Mouse (Mus musculus) right cerebral cortex, postnatal 10 days (tissue): Measurements from ENCODE around the gene Phykpl.
A peak's percentile ranks its signal among the peaks of the same experiment; 100 is the strongest.
"Not testable (repeated sequence)": the region's sequence is repeated elsewhere in the genome, so short reads cannot be mapped to it uniquely, and the experiment has no call there.

Experiments
- DNase-seq, 2 experiments: peaks; one replicate each; pipeline ENCODE4 v3.0.0; 2021; ENCODE audit warnings: low spot score in 2 of 2

Gene Phykpl

GRCm38 (mm10) chr11:51617693-51618092 is 33.1 kb downstream of the Phykpl start:
- peak; percentile 71 to 79 for DNase-seq

GRCm38 (mm10) chr11:51618894-51619408 is 34.4 kb downstream of the Phykpl start:
- no peak for DNase-seq

- DNase-seq = peak; percentile 94 to 97
Measured at GRCm38 (mm10) chr11:51619409-51620060, 35.0 kb downstream of the Phykpl start, which contains the start of gene Nhp2. Gene Nhp2, plus strand, starts transcription at chr11:51619735.

- no peak for DNase-seq
Measured at GRCm38 (mm10) chr11:51620084-51620483, 35.5 kb downstream of the Phykpl start.

- no peak for DNase-seq
Measured at GRCm38 (mm10) chr11:51621776-51622175, 37.2 kb downstream of the Phykpl start.

GRCm38 (mm10) chr11:51622971-51623491 is 38.5 kb downstream of the Phykpl start:
- DNase-seq = peak; percentile 71 to 83

GRCm38 (mm10) chr11:51625187-51625820 is 40.7 kb downstream of the Phykpl start:
- DNase-seq = no peak

- no peak for DNase-seq
Measured at GRCm38 (mm10) chr11:51627425-51627824, 42.9 kb downstream of the Phykpl start.

- DNase-seq = no peak
Measured at GRCm38 (mm10) chr11:51627907-51628306, 43.4 kb downstream of the Phykpl start.

GRCm38 (mm10) chr11:51629651-51630314 is 45.2 kb downstream of the Phykpl start:
- peak in 1 of 2 experiments; percentile 66 for DNase-seq

- DNase-seq = no peak
Measured at GRCm38 (mm10) chr11:51632130-51632753, 47.7 kb downstream of the Phykpl start.

- DNase-seq = not testable (repeated sequence)
Measured at GRCm38 (mm10) chr11:51633200-51633599, 48.6 kb downstream of the Phykpl start.

GRCm38 (mm10) chr11:51633721-51634120 is 49.2 kb downstream of the Phykpl start:
- no peak for DNase-seq

- no peak for DNase-seq
Measured at GRCm38 (mm10) chr11:51635127-51635524, 50.6 kb downstream of the Phykpl start.

- peak; percentile 97 for DNase-seq
Measured at GRCm38 (mm10) chr11:51635525-51636322, 51.2 kb downstream of the Phykpl start, which contains the start of gene Rmnd5b. Gene Rmnd5b, minus strand, starts transcription at chr11:51635896.

- DNase-seq = peak; percentile 69 to 73
Measured at GRCm38 (mm10) chr11:51636323-51636684, 51.7 kb downstream of the Phykpl start.

- peak; percentile 54 to 55 for DNase-seq
Measured at GRCm38 (mm10) chr11:51637971-51638414, 53.4 kb downstream of the Phykpl start.

GRCm38 (mm10) chr11:51638497-51638896 is 53.9 kb downstream of the Phykpl start:
- DNase-seq = no peak

GRCm38 (mm10) chr11:51640748-51641147 is 56.2 kb downstream of the Phykpl start:
- DNase-seq = peak in 1 of 2 experiments; percentile 18

- DNase-seq = no peak
Measured at GRCm38 (mm10) chr11:51643202-51643601, 58.6 kb downstream of the Phykpl start.

GRCm38 (mm10) chr11:51643761-51644160 is 59.2 kb downstream of the Phykpl start:
- peak in 1 of 2 experiments; percentile 43 for DNase-seq
